Mouse (Mus musculus): ENCODE data around the gene Eif2s3x. TPM values are rescaled to one million over a fixed set of nuclear protein-coding genes. Genes with fewer than 3 reads are reported as not detected.

Gene Eif2s3x
- polyA plus RNA-seq, 1 experiment from 2014 or later, result 74.9 TPM

GRCm38 (mm10) chrX:94183814-94184213 is 28.8 kb downstream of the Eif2s3x start:
- Histone ChIP-seq H3K36me3 (no peaks in the 10 kb centered on the region), H3K27me3 (replicated peaks) (peaks cover 24% of the 10 kb centered on the region; the same call in 1 of the 2 replicates), H3K4me3 (replicated peaks) (no peak overlapping the region), H3K4me2 (no peak overlapping the region), H3K27ac (replicated peaks) (no peak overlapping the region), H3K9ac (replicated peaks) (no peak overlapping the region), H3K9me3 (replicated peaks) (no peaks in the 10 kb centered on the region), H3K4me1 (no peaks in the 10 kb centered on the region)
- ATAC-seq (ENCODE audit: low FRiP score), result no peak
- 35% methylated on average over 3 of the region's 3 CpGs for WGBS

GRCm38 (mm10) chrX:94177715-94178340 is 34.8 kb downstream of the Eif2s3x start:
- Histone ChIP-seq H3K27me3 (replicated peaks) (peaks cover 34% of the 10 kb centered on the region), H3K27ac (replicated peaks) (peak overlapping the region; percentile 96)
- WGBS, result under 1% methylated on average over 43 of the region's 55 CpGs

GRCm38 (mm10) chrX:94169348-94169747 is 43.3 kb downstream of the Eif2s3x start:
- ATAC-seq (ENCODE audit: low FRiP score), result no peak
- Histone ChIP-seq H3K27me3 (replicated peaks) (peaks cover 47% of the 10 kb centered on the region), H3K9ac (replicated peaks) (no peak overlapping the region), H3K36me3 (no peaks in the 10 kb centered on the region), H3K9me3 (replicated peaks) (no peaks in the 10 kb centered on the region), H3K27ac (replicated peaks) (no peak overlapping the region), H3K4me2 (no peak overlapping the region), H3K4me1 (no peaks in the 10 kb centered on the region), H3K4me3 (replicated peaks) (no peak overlapping the region)
- 88% methylated on average over 6 of the region's 6 CpGs for WGBS

More at GRCm38 (mm10) chrX:94177715-94178340, 34.8 kb downstream of the Eif2s3x start:
- ATAC-seq (ENCODE audit: low FRiP score), result peak; percentile 98
- Histone ChIP-seq H3K4me1 (peaks cover 8% of the 10 kb centered on the region; the same call in 1 of the 2 replicates), H3K9me3 (replicated peaks) (no peaks in the 10 kb centered on the region), H3K9ac (replicated peaks) (peak overlapping the region; percentile 48), H3K4me2 (peak overlapping the region; percentile 65), H3K36me3 (no peaks in the 10 kb centered on the region), H3K4me3 (replicated peaks) (peak overlapping the region; percentile 52)

GRCm38 (mm10) chrX:94152251-94152830 is 60.3 kb downstream of the Eif2s3x start:
- no peak for ATAC-seq (ENCODE audit: low FRiP score)
- no peak overlapping the region for H3K4me3 ChIP-seq (replicated peaks)
- peaks cover 51% of the 10 kb centered on the region for H3K27me3 ChIP-seq (replicated peaks)
- H3K4me1 ChIP-seq, result no peaks in the 10 kb centered on the region
- WGBS, result 31% methylated on average over 11 of the region's 11 CpGs
- no peak overlapping the region for H3K4me2 ChIP-seq
- no peaks in the 10 kb centered on the region for H3K9me3 ChIP-seq (replicated peaks)
- no peak overlapping the region for H3K27ac ChIP-seq (replicated peaks)
- H3K9ac ChIP-seq (replicated peaks), result no peak overlapping the region
- no peaks in the 10 kb centered on the region for H3K36me3 ChIP-seq

GRCm38 (mm10) chrX:94150471-94150870 is 62.2 kb downstream of the Eif2s3x start:
- 81% methylated on average over 19 of the region's 19 CpGs for WGBS
- Histone ChIP-seq H3K4me1 (no peaks in the 10 kb centered on the region), H3K4me3 (replicated peaks) (no peak overlapping the region), H3K27ac (replicated peaks) (no peak overlapping the region), H3K27me3 (replicated peaks) (peaks cover 63% of the 10 kb centered on the region), H3K4me2 (no peak overlapping the region), H3K9ac (replicated peaks) (no peak overlapping the region), H3K36me3 (no peaks in the 10 kb centered on the region), H3K9me3 (replicated peaks) (no peaks in the 10 kb centered on the region)
- ATAC-seq (ENCODE audit: low FRiP score), result no peak

GRCm38 (mm10) chrX:94142004-94142771 is 70.5 kb downstream of the Eif2s3x start:
- H3K27ac ChIP-seq (replicated peaks), result no peak overlapping the region
- H3K4me3 ChIP-seq (replicated peaks), result no peak overlapping the region
- H3K4me1 ChIP-seq, result no peaks in the 10 kb centered on the region
- WGBS, result 75% methylated on average over 7 of the region's 7 CpGs
- H3K27me3 ChIP-seq (replicated peaks), result peaks cover 59% of the 10 kb centered on the region
- H3K9ac ChIP-seq (replicated peaks), result no peak overlapping the region
- H3K9me3 ChIP-seq (replicated peaks), result no peaks in the 10 kb centered on the region
- no peak overlapping the region for H3K4me2 ChIP-seq
- no peaks in the 10 kb centered on the region for H3K36me3 ChIP-seq
- ATAC-seq (ENCODE audit: low FRiP score), result no peak

- Histone ChIP-seq H3K9ac (replicated peaks) (no peak overlapping the region), H3K9me3 (replicated peaks) (no peaks in the 10 kb centered on the region), H3K27ac (replicated peaks) (no peak overlapping the region), H3K4me3 (replicated peaks) (no peak overlapping the region), H3K36me3 (no peaks in the 10 kb centered on the region), H3K4me1 (no peaks in the 10 kb centered on the region), H3K27me3 (replicated peaks) (peaks cover 52% of the 10 kb centered on the region), H3K4me2 (no peak overlapping the region)
- ATAC-seq (ENCODE audit: low FRiP score), result no peak
- 81% methylated on average over 1 of the region's 1 CpGs for WGBS
Observed at GRCm38 (mm10) chrX:94140080-94140479, 72.6 kb downstream of the Eif2s3x start.

Other genes with a start within 250 kb of the Eif2s3x start
- not detected in 2 replicates for gene AU015836, start 244.2 kb downstream of the Eif2s3x start, polyA plus RNA-seq (2015; fragmentation: Nextera tagmentation; extraction: Ambion mirVana)
- 16.6 and 20.8 TPM in 2 replicates for gene Zfx, start 89.2 kb downstream of the Eif2s3x start, polyA plus RNA-seq (2015; fragmentation: Nextera tagmentation; extraction: Ambion mirVana)
- gene Klhl15, start 21.7 kb upstream of the Eif2s3x start, polyA plus RNA-seq (2015; fragmentation: Nextera tagmentation; extraction: Ambion mirVana), result 9.1 and 11.2 TPM in 2 replicates
- gene Fam90a1b, start 153.9 kb upstream of the Eif2s3x start, polyA plus RNA-seq (2015; fragmentation: Nextera tagmentation; extraction: Ambion mirVana), result 0.11 and 0.17 TPM in 2 replicates
- gene Apoo, start 154.3 kb upstream of the Eif2s3x start, polyA plus RNA-seq (2015; fragmentation: Nextera tagmentation; extraction: Ambion mirVana), result 124 and 140 TPM in 2 replicates